Mouse (Mus musculus) spleen, adult 18-20 months (tissue): ENCODE measurements around the gene Tet3.

Experiments
- DNase-seq, 2 experiments: peaks; one replicate each; pipeline ENCODE4 v3.0.0; 2022; ENCODE audit warnings: mixed read lengths in 2 of 2

Gene Tet3

GRCm38 (mm10) chr6:83459034-83459644 is at the start of gene Tet3:
TSS of gene Tet3 (minus strand) at chr6:83459084.
- DNase-seq = no peak

- DNase-seq = no peak
Measured at GRCm38 (mm10) chr6:83507168-83507546, 48.3 kb upstream of the Tet3 start.

- peak; percentile 88 to 96 for DNase-seq
Measured at GRCm38 (mm10) chr6:83506258-83507167, 47.6 kb upstream of the Tet3 start, which contains the start of gene Dguok. TSS of gene Dguok (minus strand) at chr6:83506969.

DNA sequence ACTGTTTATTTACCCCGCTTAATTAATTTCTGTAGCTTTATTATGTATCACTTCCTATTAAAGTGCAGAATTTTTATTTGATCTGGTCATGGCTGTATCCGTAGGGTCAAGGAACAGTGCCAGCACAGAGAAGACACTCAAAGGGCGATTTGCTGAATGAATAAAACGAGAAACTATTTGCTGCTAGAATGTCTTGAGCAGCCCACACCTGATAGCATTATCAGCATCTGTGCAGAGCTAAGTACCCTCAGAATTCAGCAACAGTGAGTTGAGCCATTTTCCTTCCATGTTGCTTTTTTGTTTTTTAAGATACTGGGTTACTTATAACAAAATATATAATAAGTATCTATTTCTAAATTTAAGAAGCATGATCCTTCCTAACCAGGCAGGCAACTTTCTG is 46.7 kb upstream of the Tet3 start:
- DNase-seq = no peak

GRCm38 (mm10) chr6:83503361-83503760 is 44.5 kb upstream of the Tet3 start:
- no peak for DNase-seq

DNA sequence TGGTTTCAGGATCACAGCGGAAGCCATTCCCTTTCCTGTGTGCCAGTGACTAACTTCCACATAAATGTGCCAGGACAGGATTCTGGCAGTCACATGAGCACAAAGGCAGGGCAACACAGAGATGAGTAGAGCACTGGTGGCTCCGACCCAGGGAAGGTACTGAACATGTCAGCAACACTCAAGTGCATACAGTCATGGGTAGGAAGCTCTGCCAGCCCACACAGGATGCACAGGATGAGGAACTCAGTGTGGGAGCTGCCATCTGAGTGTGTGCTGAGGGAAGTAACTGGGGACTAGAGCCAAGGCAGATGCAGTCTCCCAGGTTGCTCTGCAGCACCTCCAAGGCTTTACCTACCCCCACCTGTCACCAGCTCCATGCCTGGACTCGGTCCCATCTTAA is 43.8 kb upstream of the Tet3 start:
- no peak for DNase-seq

GRCm38 (mm10) chr6:83501524-83502310 is 42.8 kb upstream of the Tet3 start:
- no peak for DNase-seq

DNA sequence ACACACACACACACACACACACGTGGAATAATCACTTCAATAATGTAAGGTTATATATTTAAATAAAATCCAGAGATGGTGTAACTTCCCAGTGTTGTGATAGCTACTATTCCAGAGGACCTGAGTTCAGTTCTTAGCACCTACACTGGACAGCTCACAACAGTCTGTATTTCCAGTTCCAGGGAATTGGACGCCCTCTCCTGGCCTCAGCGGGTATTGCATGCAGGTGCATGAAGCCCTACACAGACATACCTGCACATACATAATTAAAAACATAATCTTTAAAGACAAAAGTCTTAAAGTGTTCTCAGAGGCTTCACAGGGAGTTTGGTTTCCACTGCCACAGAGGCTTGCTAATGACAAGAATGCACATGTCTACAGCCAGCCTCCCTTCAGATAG is 41.6 kb upstream of the Tet3 start:
- no peak for DNase-seq

DNA sequence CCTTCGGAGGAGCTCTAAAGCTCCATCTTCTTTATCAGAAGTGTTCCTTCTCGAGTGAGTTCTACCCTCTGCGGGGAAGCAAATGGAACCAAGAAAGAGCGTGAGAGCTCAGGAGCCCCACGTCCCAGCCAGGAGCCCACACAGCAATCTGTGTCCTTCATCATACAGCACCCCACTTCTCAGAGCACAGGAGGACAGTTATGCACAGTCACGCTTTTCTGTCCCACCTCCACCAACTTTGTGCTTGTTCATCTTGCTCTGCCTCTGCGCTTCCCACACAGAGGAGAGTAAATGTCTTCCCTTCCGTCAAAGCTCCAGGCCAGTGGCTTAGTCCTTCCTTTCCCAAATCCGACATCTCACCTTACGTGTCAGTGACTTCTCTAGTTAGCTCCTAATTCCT is 40.2 kb upstream of the Tet3 start:
- no peak for DNase-seq

DNA sequence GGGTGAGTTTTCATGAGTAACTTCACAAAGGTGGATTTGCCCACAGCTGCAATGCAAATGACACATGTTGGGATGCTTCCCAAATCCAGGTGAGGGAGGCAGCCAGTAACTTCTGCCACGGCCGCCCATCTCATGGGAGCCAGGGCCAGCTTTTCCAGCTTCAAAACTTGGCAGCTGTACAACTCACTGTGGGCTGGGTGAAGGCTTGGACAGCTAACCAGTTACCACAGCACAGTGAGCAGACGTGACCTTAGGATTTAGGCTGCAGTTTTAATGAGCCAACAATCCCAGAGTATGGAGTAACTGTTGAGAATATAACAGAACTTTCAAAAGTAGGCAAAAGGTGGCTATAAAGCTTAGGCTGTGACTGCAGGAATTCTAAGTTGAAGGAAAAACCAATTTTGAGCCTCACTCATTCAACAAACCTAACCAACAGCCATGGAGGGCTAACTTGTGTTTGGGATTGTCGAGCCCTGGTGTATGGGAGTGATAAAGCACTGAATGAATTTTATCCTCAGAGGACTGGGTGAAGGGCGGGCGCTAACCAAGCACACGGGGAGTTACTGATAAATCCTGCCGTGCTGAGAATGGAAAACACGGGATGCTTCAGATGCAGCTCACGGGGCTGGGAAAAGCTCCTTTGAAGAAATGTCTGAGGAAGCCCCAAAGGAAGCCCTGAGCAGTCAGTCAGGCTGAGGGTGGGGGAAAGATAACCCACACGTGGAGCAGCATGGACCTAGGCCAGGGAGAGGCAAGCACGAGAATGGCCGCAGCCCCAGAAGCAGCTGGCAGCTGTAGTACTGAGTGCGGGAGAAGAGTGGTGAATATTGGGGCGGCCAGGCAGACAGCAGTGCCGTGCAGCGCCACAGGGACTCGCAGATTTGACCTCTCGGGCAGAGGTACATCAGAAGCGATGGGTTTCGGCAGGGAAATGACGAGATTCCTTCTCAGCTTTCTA is 38.1 kb upstream of the Tet3 start:
- DNase-seq = no peak

GRCm38 (mm10) chr6:83496009-83496752 is 37.3 kb upstream of the Tet3 start:
- no peak for DNase-seq

DNA sequence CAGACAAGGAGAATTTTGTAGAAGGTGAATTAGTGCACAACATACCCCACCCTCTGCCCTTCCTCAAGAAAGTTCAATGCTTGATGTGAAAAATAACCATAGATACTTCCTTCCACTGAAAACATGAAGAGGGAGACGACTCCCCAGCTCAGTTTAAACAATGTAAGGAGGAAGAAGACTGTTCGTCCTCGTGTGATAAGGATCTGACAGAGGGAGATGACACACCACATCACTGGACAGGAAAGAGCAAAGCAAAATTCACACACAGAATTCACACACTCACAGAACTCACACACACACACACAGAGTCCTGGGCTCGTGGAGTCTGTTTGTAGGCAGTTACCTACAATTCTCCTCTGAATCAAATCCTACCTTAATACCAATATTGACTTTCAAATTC is 31.7 kb upstream of the Tet3 start:
- no peak for DNase-seq

DNA sequence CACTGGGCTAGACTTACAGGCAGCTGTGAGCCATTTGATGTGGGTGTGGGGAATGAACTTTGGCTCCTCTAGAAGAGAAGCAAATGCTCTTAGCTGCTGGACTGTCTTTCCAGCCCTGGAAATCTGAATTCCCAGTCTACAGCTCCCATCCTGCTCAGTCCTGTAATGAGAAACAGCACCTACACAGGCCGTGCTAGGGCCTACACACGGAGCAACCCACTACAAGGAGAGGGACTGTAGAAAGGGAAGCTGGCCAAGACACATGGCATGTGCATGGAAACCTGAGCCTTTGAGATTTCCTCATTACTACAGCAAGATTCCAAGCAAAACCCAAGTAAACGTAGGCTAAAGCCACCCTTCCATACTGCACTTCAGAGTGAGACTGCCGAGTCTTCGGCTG is 29.3 kb upstream of the Tet3 start:
- DNase-seq = no peak

DNA sequence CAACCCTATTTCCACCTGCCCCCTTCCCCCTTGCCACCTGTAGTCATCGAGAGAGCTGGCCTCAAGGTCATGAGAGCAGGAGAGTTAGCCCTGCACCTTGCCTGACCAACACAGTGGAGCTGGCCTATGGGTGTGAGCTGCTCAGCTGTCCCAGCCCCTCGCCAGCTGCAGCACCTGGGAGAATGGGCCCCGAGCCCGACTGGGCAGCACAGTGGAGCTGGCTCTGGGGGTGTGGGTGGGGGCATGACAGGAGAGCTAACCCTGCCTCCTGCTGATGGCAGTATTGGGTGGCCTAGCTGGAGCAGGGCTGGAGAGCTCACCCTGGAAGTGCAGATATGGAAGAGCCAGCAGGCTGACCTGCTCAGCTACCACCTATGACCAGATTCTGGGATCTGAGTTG is 28.4 kb upstream of the Tet3 start:
- DNase-seq = no peak

GRCm38 (mm10) chr6:83485854-83486253 is 27.0 kb upstream of the Tet3 start:
- DNase-seq = no peak

- DNase-seq = no peak
Measured at GRCm38 (mm10) chr6:83483776-83484175, 24.9 kb upstream of the Tet3 start.

DNA sequence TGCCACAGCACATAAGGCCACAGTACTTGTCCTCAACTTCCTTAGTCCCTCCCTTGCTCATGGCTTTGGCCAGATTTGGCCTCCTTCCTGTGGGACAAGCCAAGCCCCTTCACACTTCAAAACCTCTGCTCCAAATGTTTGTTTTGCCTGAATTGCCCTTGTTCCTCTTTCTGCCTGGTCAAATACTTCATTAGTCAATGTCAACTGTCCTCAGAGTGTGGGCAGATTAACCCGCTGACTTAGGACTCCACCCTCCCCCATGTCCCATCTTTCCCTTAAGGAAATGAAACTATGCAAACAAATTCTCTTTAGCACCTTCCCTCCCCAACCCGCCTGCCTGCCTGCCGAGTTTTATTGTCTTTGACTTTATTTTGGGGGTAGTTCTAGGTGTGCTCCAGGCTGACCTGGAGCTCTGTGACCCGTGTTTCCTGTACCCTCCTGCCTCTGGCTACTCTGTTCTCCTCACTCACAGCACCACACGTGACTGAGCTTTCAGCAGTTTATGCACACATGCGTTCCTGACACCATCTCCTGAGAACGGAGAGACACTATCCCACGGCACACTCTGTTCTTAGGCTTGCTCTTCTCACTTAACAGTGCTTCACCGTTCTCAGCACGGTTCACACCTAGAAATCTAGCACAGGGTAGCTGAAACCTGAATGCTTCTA is 23.7 kb upstream of the Tet3 start:
- peak; percentile 35 to 37 for DNase-seq

DNA sequence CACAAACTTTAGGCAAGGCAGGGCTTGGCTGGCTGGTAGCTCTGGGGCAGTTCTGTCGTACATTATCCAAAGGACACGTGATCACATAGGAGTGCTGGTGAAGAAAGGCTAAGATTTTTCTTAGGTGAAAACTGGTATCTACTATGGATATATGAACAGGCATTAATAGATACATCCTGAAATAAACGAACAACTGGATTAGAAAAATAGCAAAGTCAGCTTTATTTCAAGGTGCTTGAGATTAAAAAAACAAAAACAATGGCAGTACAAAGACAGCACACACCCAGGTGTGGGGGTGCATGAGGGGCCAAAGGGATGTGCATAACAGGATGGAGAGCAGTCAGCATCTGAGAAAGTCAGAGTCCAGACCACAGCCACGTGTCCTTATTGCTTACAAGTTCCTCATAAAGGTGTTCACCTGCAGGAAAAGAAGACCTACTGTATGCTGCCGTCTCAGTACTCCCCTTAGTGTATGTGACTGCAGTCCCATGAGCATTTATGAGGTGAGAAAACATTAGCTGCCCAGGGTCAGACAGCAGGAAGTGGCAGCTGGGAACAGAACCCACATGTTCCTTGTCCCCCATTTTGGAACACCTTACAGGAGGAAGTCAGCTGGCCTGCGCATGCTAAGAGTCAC is 21.3 kb upstream of the Tet3 start:
- DNase-seq = no peak

GRCm38 (mm10) chr6:83479193-83479592 is 20.3 kb upstream of the Tet3 start:
- no peak for DNase-seq

DNA sequence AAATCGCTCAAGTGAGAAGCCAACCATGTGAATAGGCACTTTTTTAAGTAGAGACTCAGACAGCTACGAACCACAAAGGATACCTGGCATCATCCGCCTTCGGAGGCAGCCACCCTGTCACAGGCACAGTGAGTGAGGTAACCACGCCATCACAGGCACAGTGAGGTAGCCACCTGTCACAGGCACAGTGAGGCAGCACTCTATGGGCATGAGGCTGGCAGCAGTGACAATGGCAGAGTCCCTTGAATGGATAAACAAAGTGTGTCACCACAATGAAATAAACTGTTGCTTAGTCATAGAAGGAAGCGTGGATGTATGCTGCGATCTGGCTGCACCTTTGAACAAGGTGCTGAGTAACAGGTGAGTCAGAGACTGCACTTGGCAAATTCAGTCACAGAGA is 19.7 kb upstream of the Tet3 start:
- DNase-seq = no peak

GRCm38 (mm10) chr6:83478217-83478616 is 19.3 kb upstream of the Tet3 start:
- no peak for DNase-seq
